ENCODE assay signal across 8 mouse cellular contexts in genomic region chr11:69368356-69369214, GRCm38 (mm10). TPM values are rescaled to one million over a fixed set of nuclear protein-coding genes. Genes with fewer than 3 reads are reported as not detected.
DNase-seq lines count a peak whose midpoint lies in the region; ATAC-seq lines count a peak whose summit lies in the region.

No protein-coding gene starts in this region.

- peak overlapping the region; percentile 94 for H3K4me3 ChIP-seq in heart, embryonic 16.5 days (ENCODE audit: low read length)
- peak overlapping the region; percentile 97 for H3K4me3 ChIP-seq in midbrain, embryonic 10.5 days
- peak overlapping the region; percentile 89 for H3K4me3 ChIP-seq in stomach, embryonic 14.5 days (ENCODE audit: low read depth, low read length)

- peak; percentile 56 to 62 for DNase-seq in adrenal gland, adult 18-20 months (ENCODE audit: low spot score in 2 of 2)
- DNase-seq in adrenal gland, adult 8-10 months = no peak
- peak; percentile 67 for DNase-seq in MN1 (ENCODE audit: low spot score)
- DNase-seq in embryo, embryonic 9.5 days (ENCODE audit: extremely low spot score) = peak; percentile 76
- DNase-seq in kidney, postnatal 36 days = peak; percentile 38 to 77
- peak; percentile 73 for DNase-seq in midbrain, embryonic 10.5 days (ENCODE audit: low spot score)

- H3K27me3 ChIP-seq in heart, embryonic 16.5 days (ENCODE audit: control insufficient read depth, insufficient read depth, low read length) = no peaks in the 10 kb centered on the region
- no peaks in the 10 kb centered on the region for H3K27me3 ChIP-seq in midbrain, embryonic 10.5 days (ENCODE audit: low read depth, poor library complexity, severe bottlenecking)
- no peaks in the 10 kb centered on the region for H3K27me3 ChIP-seq in stomach, embryonic 14.5 days (ENCODE audit: control insufficient read depth, insufficient read depth, low read length)

- peaks cover 49% of the 10 kb centered on the region for H3K4me1 ChIP-seq in heart, embryonic 16.5 days (ENCODE audit: control insufficient read depth, insufficient read depth, low read length)
- peaks cover 85% of the 10 kb centered on the region for H3K4me1 ChIP-seq in midbrain, embryonic 10.5 days
- H3K4me1 ChIP-seq in stomach, embryonic 14.5 days (ENCODE audit: control insufficient read depth, insufficient read depth, low read length) = peaks cover 55% of the 10 kb centered on the region

- H3K9ac ChIP-seq in heart, embryonic 16.5 days (ENCODE audit: low read length) = peak overlapping the region; percentile 98
- peak overlapping the region; percentile 100 for H3K9ac ChIP-seq in stomach, embryonic 14.5 days (replicated peaks; ENCODE audit: low read depth, low read length)

- 0% methylated on average over 83 of the region's 106 CpGs for WGBS in heart, embryonic 16.5 days
- under 1% methylated on average over 84 of the region's 106 CpGs for WGBS in midbrain, embryonic 10.5 days
- WGBS in stomach, embryonic 14.5 days = under 1% methylated on average over 68 of the region's 106 CpGs

- H3K27ac ChIP-seq in heart, embryonic 16.5 days (ENCODE audit: low read length) = peak overlapping the region; percentile 91
- H3K27ac ChIP-seq in midbrain, embryonic 10.5 days (replicated peaks) = peak overlapping the region; percentile 100
- H3K27ac ChIP-seq in stomach, embryonic 14.5 days (ENCODE audit: low read length) = peak overlapping the region; percentile 100

- peak overlapping the region; percentile 93 for H3K4me2 ChIP-seq in heart, embryonic 16.5 days (ENCODE audit: low read depth, low read length)
- peak overlapping the region; percentile 98 for H3K4me2 ChIP-seq in stomach, embryonic 14.5 days (replicated peaks; ENCODE audit: low read depth, low read length)

- ATAC-seq in heart, embryonic 16.5 days (replicated peaks; ENCODE audit: extremely low read depth, insufficient read depth, low FRiP score) = 0 out of 2 replicates have a peak, but pooled peaks have one; percentile 4
- no peak for ATAC-seq in stomach, embryonic 14.5 days (ENCODE audit: insufficient number of reproducible peaks, insufficient read depth, low FRiP score, low read depth)

- H3K9me3 ChIP-seq in heart, embryonic 16.5 days (replicated peaks; ENCODE audit: control insufficient read depth, low read length) = no peaks in the 10 kb centered on the region
- no peaks in the 10 kb centered on the region for H3K9me3 ChIP-seq in midbrain, embryonic 10.5 days (replicated peaks)
- H3K9me3 ChIP-seq in stomach, embryonic 14.5 days (ENCODE audit: control insufficient read depth, low read depth, low read length) = no peaks in the 10 kb centered on the region

- no peaks in the 10 kb centered on the region for H3K36me3 ChIP-seq in heart, embryonic 16.5 days (ENCODE audit: control insufficient read depth, insufficient read depth)
- H3K36me3 ChIP-seq in midbrain, embryonic 10.5 days = peaks cover 27% of the 10 kb centered on the region
- peaks cover 10% of the 10 kb centered on the region for H3K36me3 ChIP-seq in stomach, embryonic 14.5 days (ENCODE audit: control insufficient read depth, insufficient read depth, low read length)

RNA-seq across cellular contexts. Expression of gene Chd3, which starts 0.6 kb away (rescaled TPM):
- 100 to 1,000 TPM in 1 of 2 experiments, 10 to 100 TPM in 1; 87.6 to 109 TPM for total RNA-seq in adrenal gland, adult 18-20 months (2021)
- total RNA-seq in adrenal gland, adult 8-10 months (2022) = 100 to 1,000 TPM in 2 of 4 experiments, 10 to 100 TPM in 2; 89.8 to 169 (median 115) TPM
- 13.3 and 19.8 TPM in 2 replicates for polyA plus RNA-seq in heart, embryonic 16.5 days (2015; fragmentation: Nextera tagmentation; extraction: Ambion mirVana)
- 41.7 and 50.6 TPM in 2 replicates for polyA plus RNA-seq in midbrain, embryonic 10.5 days (2016; fragmentation: Nextera tagmentation; extraction: Ambion mirVana)
- polyA plus RNA-seq in stomach, embryonic 14.5 days (2014; fragmentation: Nextera tagmentation; extraction: Ambion mirVana) = 85.3 and 87.4 TPM in 2 replicates

RNA-seq across cellular contexts. Expression of gene Naa38, which starts 26.7 kb away (rescaled TPM):
- 100 to 1,000 TPM; 139 to 162 TPM for total RNA-seq in adrenal gland, adult 18-20 months (2021)
- total RNA-seq in adrenal gland, adult 8-10 months (2022) = 100 to 1,000 TPM; 138 to 160 (median 154) TPM
- polyA plus RNA-seq in heart, embryonic 16.5 days (2015; fragmentation: Nextera tagmentation; extraction: Ambion mirVana) = 134 and 135 TPM in 2 replicates
- polyA plus RNA-seq in midbrain, embryonic 10.5 days (2016; fragmentation: Nextera tagmentation; extraction: Ambion mirVana) = 145 and 146 TPM in 2 replicates
- polyA plus RNA-seq in stomach, embryonic 14.5 days (2014; fragmentation: Nextera tagmentation; extraction: Ambion mirVana) = 158 and 177 TPM in 2 replicates

RNA-seq across cellular contexts. Expression of gene Cyb5d1, which starts 26.8 kb away (rescaled TPM):
- total RNA-seq in adrenal gland, adult 18-20 months (2021) = 10 to 100 TPM; 41.3 to 50.2 TPM
- total RNA-seq in adrenal gland, adult 8-10 months (2022) = 10 to 100 TPM; 53.9 to 65.7 (median 60.5) TPM
- polyA plus RNA-seq in heart, embryonic 16.5 days (2015; fragmentation: Nextera tagmentation; extraction: Ambion mirVana) = 25.4 and 27.6 TPM in 2 replicates
- 50.4 and 57.3 TPM in 2 replicates for polyA plus RNA-seq in midbrain, embryonic 10.5 days (2016; fragmentation: Nextera tagmentation; extraction: Ambion mirVana)
- 15.0 and 23.5 TPM in 2 replicates for polyA plus RNA-seq in stomach, embryonic 14.5 days (2014; fragmentation: Nextera tagmentation; extraction: Ambion mirVana)

RNA-seq across cellular contexts. Expression of gene Rnf227, which starts 28.3 kb away (rescaled TPM):
- 1 to 10 TPM; 5.2 to 5.5 TPM for total RNA-seq in adrenal gland, adult 18-20 months (2021)
- total RNA-seq in adrenal gland, adult 8-10 months (2022) = 10 to 100 TPM in 1 of 4 experiments, 1 to 10 TPM in 3; 5.0 to 10.2 (median 6.7) TPM
- 6.5 TPM in 2 replicates for polyA plus RNA-seq in heart, embryonic 16.5 days (2015; fragmentation: Nextera tagmentation; extraction: Ambion mirVana)
- polyA plus RNA-seq in midbrain, embryonic 10.5 days (2016; fragmentation: Nextera tagmentation; extraction: Ambion mirVana) = 18.1 and 24.6 TPM in 2 replicates
- 15.3 and 16.3 TPM in 2 replicates for polyA plus RNA-seq in stomach, embryonic 14.5 days (2014; fragmentation: Nextera tagmentation; extraction: Ambion mirVana)

RNA-seq across cellular contexts. Expression of gene Tmem88, which starts 29.4 kb away (rescaled TPM):
- total RNA-seq in adrenal gland, adult 18-20 months (2021) = 1 to 10 TPM; 7.9 to 8.8 TPM
- 10 to 100 TPM in 2 of 4 experiments, 1 to 10 TPM in 2; 6.3 to 16.0 (median 10.4) TPM for total RNA-seq in adrenal gland, adult 8-10 months (2022)
- 39.6 and 45.2 TPM in 2 replicates for polyA plus RNA-seq in heart, embryonic 16.5 days (2015; fragmentation: Nextera tagmentation; extraction: Ambion mirVana)
- polyA plus RNA-seq in midbrain, embryonic 10.5 days (2016; fragmentation: Nextera tagmentation; extraction: Ambion mirVana) = 16.9 and 21.4 TPM in 2 replicates
- 30.0 and 30.3 TPM in 2 replicates for polyA plus RNA-seq in stomach, embryonic 14.5 days (2014; fragmentation: Nextera tagmentation; extraction: Ambion mirVana)
